15 mouse cellular contexts compared by ENCODE assay signal in the genomic region with DNA sequence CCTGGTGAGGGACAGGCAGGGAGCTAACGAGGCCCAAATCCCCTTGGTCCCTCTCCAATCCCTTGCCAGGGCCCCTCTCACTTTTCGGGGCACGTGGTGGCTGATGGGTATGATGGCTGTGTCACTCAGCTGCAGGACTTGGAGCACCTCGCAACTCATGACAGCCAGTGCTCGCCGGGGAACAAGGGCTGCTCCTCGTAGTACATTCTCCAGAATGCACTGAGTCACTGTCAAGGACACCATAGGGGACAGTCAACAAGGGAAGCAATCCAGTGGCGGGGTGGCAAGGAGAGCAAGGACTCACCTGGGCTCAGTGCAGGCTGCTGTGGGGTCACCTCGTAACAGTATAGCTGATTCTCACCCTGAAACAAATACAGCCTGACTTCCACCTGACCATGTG.
"Had no signal": no experiment of that assay in that cellular context is flagged by ENCODE, and none has a peak within 500 bp of the region (broad histone marks: within the 10 kb centered on the region; RNA-seq: fewer than 3 reads in every experiment).

No protein-coding gene starts in this region.

- H3K27ac ChIP-seq: layer of hippocampus, adult 2 months; liver, embryonic 13.5 days; stomach, postnatal 0 days had no signal

- H3K4me3 ChIP-seq: layer of hippocampus, adult 2 months; liver, embryonic 13.5 days had no signal

- H3K27me3 ChIP-seq: liver, embryonic 13.5 days had no signal

- H3K9ac ChIP-seq: liver, embryonic 13.5 days had no signal

- H3K4me2 ChIP-seq: liver, embryonic 13.5 days; midbrain, embryonic 11.5 days had no signal

- DNase-seq: kidney, postnatal 25 days; layer of hippocampus, adult 9-11 months; liver, embryonic 13.5 days; lung, adult 2 months; lung, postnatal 14 days; midbrain, embryonic 14.5 days; right cerebral cortex, adult 18-20 months; right cerebral cortex, postnatal 14 days; right cerebral cortex, postnatal 4 days; thymus, adult 2 months; thymus, postnatal 14 days; thymus, postnatal 4 days had no signal

- H3K9me3 ChIP-seq: liver, embryonic 13.5 days had no signal
